Mouse (Mus musculus) ES-E14 (cell line): ENCODE measurements at regions not wholly inside any gene's neighbourhood (a gene's known extent, or its start where the extent isn't known, plus 50 kb on each side); places are given as distances from the start of the nearest gene placed in this dataset.

ENCODE experiments used
- MAFK ChIP-seq: IDR thresholded peaks from 2 replicates; pipeline ENCODE4 v1.6.1; 2014; ENCODE audit warnings: mild to moderate bottlenecking, low read depth, low read length, inconsistent platforms; ENCODE audit not compliant: insufficient read depth
- ZNF384 ChIP-seq: IDR thresholded peaks from 2 replicates; pipeline ENCODE4 v1.6.1; 2012; ENCODE audit warnings: low read depth, low read length, inconsistent platforms

GRCm38 (mm10) chr6:7473730-7474129, 80.9 kb upstream of the Tac1 start:
- no peak for TF ChIP-seq MAFK
- TF ChIP-seq ZNF384, result no peak
